Mouse (Mus musculus): ENCODE measurements around the gene Nkiras2. TPM values are rescaled to one million over a fixed set of nuclear protein-coding genes. Genes with fewer than 3 reads are reported as not detected.
A peak's percentile ranks its signal among the peaks of the same experiment; 100 is the strongest.
"Not testable (repeated sequence)": the region's sequence is repeated elsewhere in the genome, so short reads cannot be mapped to it uniquely, and the experiment has no call there.

The Nkiras2 gene
- total RNA-seq, 2 experiments from 2014 or later = 18.6 to 19.1 TPM

- DNase-seq = no peak
- intact Hi-C loops (cut with DNase I) = no loop called here
Observed at GRCm38 (mm10) chr11:100594608-100595007, 24.4 kb upstream of the Nkiras2 start.

GRCm38 (mm10) chr11:100595533-100595932 lies 23.5 kb upstream of the Nkiras2 start:
- intact Hi-C loops (cut with DNase I) = no loop called here
- DNase-seq = no peak

GRCm38 (mm10) chr11:100598074-100598473 lies 21.0 kb upstream of the Nkiras2 start:
- intact Hi-C loops (cut with DNase I) = no loop called here

GRCm38 (mm10) chr11:100601372-100601771 lies 17.7 kb upstream of the Nkiras2 start:
- intact Hi-C loops (cut with DNase I) = no loop called here
- DNase-seq = no peak

More at GRCm38 (mm10) chr11:100598074-100598473, 21.0 kb upstream of the Nkiras2 start:
- DNase-seq = no peak

GRCm38 (mm10) chr11:100603155-100603554 lies 15.9 kb upstream of the Nkiras2 start:
- DNase-seq = no peak
- intact Hi-C loops (cut with DNase I) = no loop called here

- intact Hi-C loops (cut with DNase I) = no loop called here
- DNase-seq = no peak
Observed at GRCm38 (mm10) chr11:100603813-100604212, 15.2 kb upstream of the Nkiras2 start.

- intact Hi-C loops (cut with DNase I) = no loop called here
- DNase-seq = no peak
Observed at GRCm38 (mm10) chr11:100604321-100605005, 14.6 kb upstream of the Nkiras2 start.

- intact Hi-C loops (cut with DNase I) = no loop called here
- DNase-seq = no peak
Observed at GRCm38 (mm10) chr11:100605451-100605850, 13.6 kb upstream of the Nkiras2 start.

GRCm38 (mm10) chr11:100607121-100607520 lies 11.9 kb upstream of the Nkiras2 start:
- no peak for DNase-seq
- intact Hi-C loops (cut with DNase I) = no loop called here

- DNase-seq = no peak
- intact Hi-C loops (cut with DNase I) = no loop called here
Observed at GRCm38 (mm10) chr11:100608796-100609195, 10.2 kb upstream of the Nkiras2 start.

- intact Hi-C loops (cut with DNase I) = no loop called here
Observed at GRCm38 (mm10) chr11:100609355-100609996, 9.6 kb upstream of the Nkiras2 start.

GRCm38 (mm10) chr11:100609997-100610680 lies 8.9 kb upstream of the Nkiras2 start:
- no peak for DNase-seq
- intact Hi-C loops (cut with DNase I) = no loop called here

More at GRCm38 (mm10) chr11:100609355-100609996, 9.6 kb upstream of the Nkiras2 start:
- DNase-seq = no peak

GRCm38 (mm10) chr11:100611627-100612026 lies 7.4 kb upstream of the Nkiras2 start:
- intact Hi-C loops (cut with DNase I) = no loop called here
- DNase-seq = no peak

- intact Hi-C loops (cut with DNase I) = no loop called here
- no peak for DNase-seq
Observed at GRCm38 (mm10) chr11:100613241-100613640, 5.8 kb upstream of the Nkiras2 start.

- DNase-seq = no peak
- intact Hi-C loops (cut with DNase I) = no loop called here
Observed at GRCm38 (mm10) chr11:100616332-100616731, 2.7 kb upstream of the Nkiras2 start.

- intact Hi-C loops (cut with DNase I); DNase-seq: not testable (repeated sequence)
Observed at GRCm38 (mm10) chr11:100616836-100617235, 2.2 kb upstream of the Nkiras2 start.

GRCm38 (mm10) chr11:100617480-100617879 lies 1.6 kb upstream of the Nkiras2 start:
- no peak for DNase-seq

GRCm38 (mm10) chr11:100619485-100619975 lies 486 bp downstream of the Nkiras2 start:
- DNase-seq = peak; percentile 93
- intact Hi-C loops (cut with DNase I) = no loop called here

More at GRCm38 (mm10) chr11:100617480-100617879, 1.6 kb upstream of the Nkiras2 start:
- intact Hi-C loops (cut with DNase I) = no loop called here

- intact Hi-C loops (cut with DNase I) = no loop called here
- DNase-seq = no peak
Observed at GRCm38 (mm10) chr11:100619982-100620381, 938 bp downstream of the Nkiras2 start, which contains the start of gene Dnajc7. Gene Dnajc7 (minus strand): TSS chr11:100620168.

- peak; percentile 93 to 95 for DNase-seq
- intact Hi-C loops (cut with DNase I) = no loop called here
Observed at GRCm38 (mm10) chr11:100622714-100623113, 3.7 kb downstream of the Nkiras2 start.

- DNase-seq = no peak
- intact Hi-C loops (cut with DNase I) = no loop called here
Observed at GRCm38 (mm10) chr11:100623867-100624266, 4.8 kb downstream of the Nkiras2 start.
